Mouse (Mus musculus) adrenal gland, postnatal 4 days (tissue): ENCODE data around the gene Atad5. TPM values are rescaled to one million over a fixed set of nuclear protein-coding genes. Genes with fewer than 3 reads are reported as not detected.
"Not testable (repeated sequence)": the region's sequence is repeated elsewhere in the genome, so short reads cannot be mapped to it uniquely, and the experiment has no call there.

Experiments used
- DNase-seq, 2 experiments: peaks; one replicate each; pipeline ENCODE4 v3.0.0; 2021 to 2022; ENCODE audit warnings: low spot score in 2 of 2, mixed read lengths in 2 of 2
- total RNA-seq, 2 experiments: library from RNA; stranded (reverse); gene quantifications; 2 replicates each; pipeline ENCODE4 v1.2.3; 2021

Atad5 gene
- total RNA-seq, 2 experiments from 2014 or later = 10.1 to 10.8 TPM

- not testable (repeated sequence) for DNase-seq
Measured at GRCm38 (mm10) chr11:80148974-80149373, 59.8 kb downstream of the Atad5 start.

DNA sequence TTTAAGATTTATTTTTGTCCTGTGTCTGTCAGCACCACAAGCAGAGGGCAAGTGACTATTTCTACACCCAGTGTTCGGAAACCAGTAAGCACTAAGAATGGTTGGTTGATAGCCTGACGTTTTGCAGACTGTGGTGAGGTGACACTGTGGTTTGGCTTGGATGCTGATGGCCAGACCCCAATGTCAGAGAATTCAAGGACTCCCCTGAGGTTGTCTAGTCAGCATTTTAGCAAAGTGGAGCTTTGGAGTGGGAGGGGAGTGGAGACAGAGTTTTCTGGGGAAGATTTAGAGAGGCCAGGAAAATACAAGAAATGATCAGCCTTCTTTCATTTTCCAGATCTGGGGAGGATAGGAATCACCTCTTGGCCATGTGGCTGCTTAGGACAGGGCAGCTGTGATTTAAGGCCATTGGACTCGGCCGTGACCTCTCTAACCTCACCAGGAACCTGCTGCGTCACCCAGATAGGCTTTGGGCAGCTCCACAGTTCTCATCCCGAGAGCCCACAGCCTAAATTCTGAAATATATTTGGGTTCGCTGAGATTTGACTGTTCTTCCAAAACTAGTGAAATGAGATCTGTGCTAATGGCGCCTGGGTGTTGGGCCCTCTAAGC is 60.3 kb downstream of the Atad5 start:
- no peak for DNase-seq

DNA sequence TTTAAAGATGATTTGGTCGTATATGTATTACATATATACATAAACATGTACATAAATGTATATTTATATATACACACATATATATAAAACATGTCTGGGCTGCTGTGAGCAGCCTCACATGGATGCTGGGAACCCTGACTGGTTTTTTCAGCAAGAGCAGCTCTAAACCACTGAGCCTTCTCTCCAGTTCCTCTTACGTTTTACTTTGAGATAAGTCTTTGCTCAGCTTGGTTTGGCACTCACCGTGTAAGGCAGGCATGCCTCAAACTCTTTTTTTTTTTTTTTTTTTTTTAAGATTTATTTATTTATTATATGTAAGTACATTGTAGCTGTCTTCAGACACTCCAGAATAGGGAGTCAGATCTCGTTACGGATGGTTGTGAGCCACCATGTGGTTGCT is 61.4 kb downstream of the Atad5 start:
- no peak for DNase-seq

DNA sequence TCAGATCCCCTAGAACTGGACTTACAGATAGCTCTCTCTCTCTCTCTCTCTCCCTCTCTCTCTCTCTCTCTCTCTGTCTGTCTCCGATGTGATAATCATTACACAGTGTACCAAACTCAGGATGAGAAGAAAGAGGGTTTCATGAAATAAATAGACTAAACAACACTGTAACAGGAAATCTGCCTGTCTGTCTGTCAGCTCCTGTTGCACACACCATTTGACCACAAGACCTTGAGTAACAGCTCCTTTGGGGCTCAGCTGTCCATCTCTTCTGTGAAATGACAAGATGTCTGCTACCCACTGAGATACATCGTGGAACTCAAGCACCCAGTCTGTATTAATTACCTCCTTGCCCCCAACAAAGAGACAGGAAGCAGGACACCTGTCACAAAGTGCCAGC is 62.3 kb downstream of the Atad5 start:
- DNase-seq = no peak

DNA sequence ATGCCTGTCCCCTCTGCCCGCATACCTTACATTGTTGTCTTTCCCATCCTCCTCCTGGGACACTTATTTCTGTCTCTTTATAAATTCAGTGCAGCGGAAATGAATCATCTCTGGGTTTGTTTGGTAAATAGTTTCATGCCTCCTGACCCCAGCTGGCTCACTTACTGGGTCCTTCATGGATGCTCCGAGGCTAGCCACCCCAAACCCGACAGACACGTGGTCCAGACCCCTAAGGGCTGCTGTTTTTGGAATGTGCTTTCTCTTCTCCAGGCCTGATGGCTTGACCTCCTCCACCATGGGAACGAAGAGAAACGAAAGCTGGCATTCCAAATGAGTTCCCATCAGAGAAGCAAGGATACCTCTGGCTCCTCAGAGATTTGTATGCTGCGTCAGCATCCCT is 63.2 kb downstream of the Atad5 start:
- no peak for DNase-seq

- peak; percentile 77 to 82 for DNase-seq
Measured at GRCm38 (mm10) chr11:80153857-80154495, 64.8 kb downstream of the Atad5 start, which contains the start of gene Adap2. Gene Adap2 (plus strand): TSS chr11:80154105.

GRCm38 (mm10) chr11:80154501-80154900 is 65.3 kb downstream of the Atad5 start:
- no peak for DNase-seq

GRCm38 (mm10) chr11:80155541-80155940 is 66.3 kb downstream of the Atad5 start:
- no peak for DNase-seq

DNA sequence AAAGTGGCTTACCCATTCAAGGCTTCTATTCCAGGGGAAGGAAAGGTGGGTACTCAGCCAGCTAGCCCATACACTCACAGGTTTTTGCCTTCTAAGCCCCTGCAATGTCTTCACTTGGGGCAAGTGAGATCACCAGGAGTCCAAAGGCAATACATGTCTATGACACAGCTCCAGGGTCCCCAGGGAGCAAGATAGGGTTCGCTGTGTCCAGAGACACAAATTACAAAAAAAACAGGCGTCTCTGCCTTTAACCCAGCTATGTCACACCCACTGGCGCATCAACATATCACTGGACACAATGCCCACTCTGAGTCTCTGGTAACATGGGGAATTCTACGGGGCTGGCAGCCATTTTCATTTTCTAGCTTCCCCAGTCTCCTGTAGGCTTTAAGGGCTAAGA is 66.8 kb downstream of the Atad5 start:
- no peak for DNase-seq

DNA sequence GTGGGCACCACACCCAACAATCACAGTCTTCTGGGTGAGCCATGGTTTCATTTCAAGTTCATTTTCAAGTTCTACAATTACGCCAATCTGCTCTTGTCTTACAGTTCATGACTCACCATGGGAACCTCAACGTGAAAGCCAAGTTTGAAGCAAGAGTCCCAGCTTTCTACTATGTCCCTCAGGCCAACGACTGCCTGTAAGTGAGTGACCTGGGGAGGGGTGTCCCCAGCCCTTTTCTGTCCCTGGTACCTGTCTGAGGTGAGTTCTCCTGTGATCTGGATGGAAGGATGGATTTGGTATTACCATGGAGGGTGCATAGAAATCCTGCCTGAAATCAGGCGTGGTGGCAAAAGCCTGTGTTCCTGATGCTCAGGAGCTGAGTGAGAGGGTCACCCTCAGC is 67.6 kb downstream of the Atad5 start:
- no peak for DNase-seq

GRCm38 (mm10) chr11:80159018-80159417 is 69.8 kb downstream of the Atad5 start:
- DNase-seq = no peak

GRCm38 (mm10) chr11:80161041-80161440 is 71.8 kb downstream of the Atad5 start:
- DNase-seq = no peak

- DNase-seq = no peak
Measured at GRCm38 (mm10) chr11:80163362-80164116, 74.3 kb downstream of the Atad5 start.

DNA sequence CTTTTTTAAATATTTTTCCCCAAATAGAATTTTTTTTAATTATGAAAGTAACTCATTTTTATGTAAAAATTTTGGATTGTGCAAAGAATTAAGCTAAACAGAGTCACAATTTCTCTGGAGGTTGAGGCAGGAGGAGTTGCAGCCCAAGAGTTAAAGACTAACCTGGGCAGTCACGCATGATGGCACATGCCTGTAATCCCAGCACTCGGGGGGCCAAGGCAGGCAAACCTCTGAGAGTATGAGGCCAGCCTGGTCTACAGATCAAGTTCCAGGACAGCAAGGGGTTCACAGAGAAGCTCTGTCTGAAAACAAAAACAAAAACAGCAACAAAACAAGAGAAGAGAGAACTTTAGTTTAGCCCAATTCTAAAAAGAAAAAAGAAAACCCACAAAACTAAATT is 75.0 kb downstream of the Atad5 start:
- DNase-seq = no peak

DNA sequence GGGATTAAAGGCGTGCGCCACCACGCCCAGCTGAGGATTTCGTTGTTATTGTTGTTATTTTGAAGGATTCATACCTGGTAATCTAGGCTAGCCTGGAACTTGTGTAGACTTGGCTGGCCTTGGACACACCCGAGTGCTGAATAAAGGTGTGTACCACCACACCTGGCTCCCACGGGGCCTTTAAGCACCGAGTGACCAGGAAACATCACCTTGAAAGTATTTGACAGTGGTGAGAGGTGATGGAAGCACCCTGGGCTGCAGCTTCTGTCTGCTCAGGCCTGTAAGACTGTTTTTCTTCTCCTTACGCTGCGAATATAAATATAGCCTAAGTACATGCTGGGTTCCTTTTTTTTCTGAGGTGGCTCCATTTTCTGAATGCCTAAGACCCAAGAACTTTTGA is 78.9 kb downstream of the Atad5 start:
- DNase-seq = no peak

DNA sequence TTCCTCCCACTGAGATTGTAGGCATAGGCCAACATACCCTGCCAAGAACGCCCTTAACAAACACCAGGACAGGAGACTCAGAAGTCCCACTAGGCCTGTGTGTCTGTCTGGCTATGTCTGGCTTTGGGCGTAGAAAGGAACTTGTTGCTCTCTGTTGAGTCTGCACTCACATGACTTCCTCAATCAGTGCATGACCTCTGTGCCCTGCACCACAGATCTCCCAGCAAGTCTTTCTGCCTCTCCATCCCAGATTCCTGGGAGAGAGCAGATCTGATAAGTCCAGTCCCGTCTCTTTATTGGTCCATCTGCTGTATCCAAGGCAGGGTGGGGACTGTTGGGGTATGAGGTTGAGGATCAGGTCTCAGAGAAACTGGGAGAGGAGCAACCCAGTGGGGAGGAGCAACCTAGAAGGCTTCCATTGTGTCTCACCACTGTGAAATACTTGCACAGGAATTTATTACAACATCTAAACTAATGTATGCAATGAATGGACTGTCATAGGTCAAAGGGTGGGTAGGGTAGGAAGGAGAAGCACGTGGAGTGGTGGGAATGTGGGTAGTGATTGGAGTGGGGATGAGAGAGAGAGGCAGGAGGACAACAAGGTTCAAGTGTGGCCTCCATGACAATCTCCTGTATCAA is 79.5 kb downstream of the Atad5 start:
- no peak for DNase-seq

DNA sequence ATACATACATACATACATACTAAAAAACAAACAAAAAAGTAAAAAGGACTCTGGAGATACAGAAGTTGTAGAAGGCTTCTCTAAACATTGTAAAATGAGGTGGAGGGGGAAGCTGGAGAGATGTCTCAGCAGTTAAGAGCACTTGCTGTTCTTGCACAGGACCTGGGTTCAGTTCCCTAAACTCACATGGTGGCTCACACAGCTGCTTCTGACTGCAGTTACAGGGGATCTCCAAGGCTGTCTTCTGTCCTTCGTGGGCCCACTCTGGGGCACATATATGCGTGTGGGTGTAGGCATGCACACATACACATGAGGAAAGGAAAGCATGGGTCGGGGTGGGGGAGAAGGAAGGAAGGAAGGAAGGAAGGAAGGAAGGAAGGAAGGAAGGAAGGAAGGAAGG is 80.4 kb downstream of the Atad5 start:
- DNase-seq = no peak

GRCm38 (mm10) chr11:80170351-80170750 is 81.2 kb downstream of the Atad5 start:
- no peak for DNase-seq

DNA sequence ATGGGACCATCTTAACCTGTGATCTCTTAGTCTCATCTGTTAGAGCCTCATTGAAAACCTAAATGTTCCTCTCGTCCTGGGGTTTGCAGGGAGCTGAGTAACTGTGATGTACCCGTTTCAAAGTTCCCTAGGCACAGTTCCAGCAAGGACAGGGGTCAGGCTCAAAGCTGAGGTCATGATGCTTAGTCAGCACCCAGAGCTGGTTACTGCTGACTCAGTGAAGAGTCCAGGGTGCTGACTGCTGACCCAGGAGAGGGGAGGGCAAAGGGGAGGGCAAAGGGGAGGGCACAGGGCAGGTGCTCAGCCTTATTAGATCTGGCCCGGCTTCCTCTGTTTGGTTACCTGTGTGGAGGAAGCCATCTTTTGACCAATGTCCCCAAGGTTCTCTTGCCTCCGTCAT is 82.7 kb downstream of the Atad5 start:
- no peak for DNase-seq

DNA sequence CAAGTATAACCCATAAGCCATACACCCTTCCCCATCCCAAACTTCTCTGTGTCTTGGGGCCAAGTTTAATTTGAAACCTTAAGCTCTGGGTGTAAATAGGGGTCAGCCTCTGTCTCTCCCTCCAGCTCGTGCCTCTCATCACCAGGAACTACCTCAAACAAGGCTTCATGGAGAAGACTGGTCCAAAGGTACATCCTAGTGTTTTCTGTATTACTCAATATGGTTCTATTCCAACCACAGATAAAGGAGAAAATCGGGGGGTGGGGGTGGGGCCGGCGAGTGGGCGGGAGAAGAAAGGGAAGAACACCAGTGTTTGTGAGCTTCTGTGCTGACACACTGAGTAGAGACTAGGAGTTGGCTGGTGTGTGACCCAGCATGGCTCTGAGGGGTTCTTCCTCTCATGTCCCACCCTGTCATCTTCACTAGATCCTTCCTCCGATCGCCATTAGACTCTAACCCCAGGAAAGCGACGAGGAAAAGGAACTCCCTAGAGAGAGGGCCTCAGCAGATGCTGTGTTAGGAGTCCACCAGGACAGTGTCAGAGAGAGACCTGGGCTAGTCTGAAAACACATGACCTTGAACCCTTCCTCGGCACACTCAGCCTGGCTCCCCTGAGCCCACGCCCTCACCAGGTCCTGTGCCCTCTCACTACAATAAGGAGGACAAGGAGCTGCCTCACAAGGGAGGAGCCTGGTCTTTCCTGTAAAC is 84.9 kb downstream of the Atad5 start:
- no peak for DNase-seq
